Mouse (Mus musculus) lung, postnatal 0 days (tissue): Measurements from ENCODE around the gene Dnajc7. TPM values are rescaled to one million over a fixed set of nuclear protein-coding genes. Genes with fewer than 3 reads are reported as not detected.
A peak's percentile ranks its signal among the peaks of the same experiment; 100 is the strongest.

Experiments
- ATAC-seq: fragments of 200-750 bp; cut with Nextera tagmentation; 2 replicates; pipeline ENCODE4 v1.8.0; 2017; ENCODE audit warnings: moderate library complexity
- DNase-seq: peaks from one replicate; pipeline ENCODE4 v3.0.0-alpha.2; 2016; ENCODE audit warnings: low spot score
- H3K27ac ChIP-seq: fragments of 300-500 bp; sonication (generic); 2 replicates; pipeline ENCODE4 v1.5.1; 2014; ENCODE audit warnings: antibody characterized with exemption, mild to moderate bottlenecking, low read length, mixed read lengths
- H3K27me3 ChIP-seq: fragments of 300-500 bp; sonication (generic); replicated peaks from 2 replicates; pipeline ENCODE4 v1.6.1; 2014; ENCODE audit warnings: low read length, mixed read lengths; ENCODE audit not compliant: insufficient read depth
- H3K36me3 ChIP-seq: fragments of 300-500 bp; sonication (generic); 2 replicates; pipeline ENCODE4 v1.6.1; 2014; ENCODE audit warnings: low read length, mixed read lengths; ENCODE audit not compliant: insufficient read depth
- H3K4me1 ChIP-seq: fragments of 300-500 bp; sonication (generic); 2 replicates; pipeline ENCODE4 v1.6.1; 2014; ENCODE audit warnings: antibody characterized with exemption, low read depth, low read length, mixed read lengths; ENCODE audit not compliant: insufficient read depth
- H3K4me2 ChIP-seq: fragments of 300-500 bp; sonication (generic); replicated peaks from 2 replicates; pipeline ENCODE4 v1.6.1; 2014; ENCODE audit warnings: low read depth, mild to moderate bottlenecking, low read length, moderate library complexity, mixed read lengths
- H3K4me3 ChIP-seq: fragments of 300-500 bp; sonication (generic); 2 replicates; pipeline ENCODE4 v1.5.1; 2014; ENCODE audit warnings: low read depth, low read length
- H3K9ac ChIP-seq: fragments of 300-500 bp; sonication (generic); replicated peaks from 2 replicates; pipeline ENCODE4 v1.6.1; 2014; ENCODE audit warnings: low read depth, mild to moderate bottlenecking
- H3K9me3 ChIP-seq: fragments of 300-500 bp; sonication (generic); 2 replicates; pipeline ENCODE4 v1.6.1; 2016; ENCODE audit warnings: low read length, mixed read lengths
- CTCF ChIP-seq: IDR thresholded peaks from 2 replicates; pipeline ENCODE4 v1.5.1; 2016; ENCODE audit warnings: antibody characterized with exemption, mild to moderate bottlenecking
- EP300 ChIP-seq: IDR thresholded peaks from 2 replicates; pipeline ENCODE4 v1.6.1; 2016; ENCODE audit warnings: antibody characterized with exemption, mild to moderate bottlenecking, control low read depth
- WGBS: fragments of 180-500 bp; shearing (Covaris S2); extraction: QIAGEN DNeasy Blood & Tissue Kit; methylation state at CpG from one replicate; pipeline ENCODE4 v1.1.7; 2014; 5-methylcytosine and 5-hydroxymethylcytosine counted together
- polyA plus RNA-seq: library from polyadenylated mRNA; unstranded; fragments of >200 nt; fragmentation: Nextera tagmentation; extraction: Ambion mirVana; gene quantifications from 2 replicates; pipeline ENCODE4 v1.2.1, GENCODE M21; 2015

The Dnajc7 gene
- polyA plus RNA-seq, 1 experiment from 2014 or later, result 99.1 TPM

DNA sequence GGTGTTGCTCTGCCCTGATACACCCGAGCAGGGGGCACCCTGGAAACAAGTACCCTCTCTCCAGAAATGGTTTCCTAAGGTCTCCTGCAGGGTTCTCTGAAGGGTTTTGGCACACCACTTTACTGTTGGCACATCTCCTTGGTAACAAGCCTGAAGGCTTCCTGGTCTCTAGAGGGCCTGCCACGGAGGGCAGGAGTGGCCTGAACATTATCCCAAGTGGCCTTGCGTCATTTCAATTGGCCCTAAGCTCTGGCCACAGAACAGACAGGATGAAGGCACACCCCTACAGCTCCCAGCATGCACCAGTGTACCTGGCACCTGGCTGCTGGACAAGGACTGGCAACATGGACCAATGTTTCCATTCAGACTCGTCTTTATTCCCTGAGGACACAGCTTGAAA, 67.1 kb downstream of the Dnajc7 start:
- Histone ChIP-seq H3K9ac (no peak overlapping the region), H3K36me3 (no peaks in the 10 kb centered on the region), H3K4me2 (no peak overlapping the region), H3K27ac (no peak overlapping the region), H3K9me3 (no peaks in the 10 kb centered on the region), H3K4me3 (no peak overlapping the region), H3K27me3 (no peaks in the 10 kb centered on the region), H3K4me1 (no peaks in the 10 kb centered on the region)
- DNase-seq (peak; percentile 88), ATAC-seq (peak; percentile 93)
- WGBS, result 46% methylated on average over 4 of the region's 4 CpGs
- TF ChIP-seq EP300 (no peak), CTCF (no peak)

DNA sequence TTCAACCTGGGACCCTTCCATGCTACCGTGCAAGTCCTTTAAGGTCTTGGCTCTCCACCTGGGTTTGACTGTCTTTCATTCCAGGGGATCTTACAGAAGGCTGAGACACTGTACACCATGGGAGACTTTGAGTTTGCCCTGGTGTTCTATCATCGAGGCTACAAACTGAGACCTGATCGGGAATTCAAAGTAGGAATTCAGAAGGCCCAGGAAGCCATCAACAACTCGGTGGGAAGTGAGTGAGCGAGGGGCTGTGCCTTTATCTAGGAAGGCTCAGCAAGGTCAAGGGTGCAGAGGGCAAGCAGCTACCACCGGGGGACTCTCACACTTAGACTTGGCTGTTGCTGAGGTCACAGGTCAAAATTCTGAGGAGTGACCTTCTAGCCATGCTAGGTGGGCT, 69.9 kb downstream of the Dnajc7 start:
- DNase-seq (no peak), ATAC-seq (no peak)
- 69% methylated on average over 6 of the region's 6 CpGs for WGBS
- H3K9ac ChIP-seq, result no peak overlapping the region
- no peaks in the 10 kb centered on the region for H3K9me3 ChIP-seq
- no peak for TF ChIP-seq CTCF
- no peak for TF ChIP-seq EP300
- no peak overlapping the region for H3K27ac ChIP-seq
- H3K4me1 ChIP-seq, result peaks cover 3% of the 10 kb centered on the region
- H3K4me3 ChIP-seq, result no peak overlapping the region
- H3K36me3 ChIP-seq, result no peaks in the 10 kb centered on the region
- no peaks in the 10 kb centered on the region for H3K27me3 ChIP-seq
- no peak overlapping the region for H3K4me2 ChIP-seq

DNA sequence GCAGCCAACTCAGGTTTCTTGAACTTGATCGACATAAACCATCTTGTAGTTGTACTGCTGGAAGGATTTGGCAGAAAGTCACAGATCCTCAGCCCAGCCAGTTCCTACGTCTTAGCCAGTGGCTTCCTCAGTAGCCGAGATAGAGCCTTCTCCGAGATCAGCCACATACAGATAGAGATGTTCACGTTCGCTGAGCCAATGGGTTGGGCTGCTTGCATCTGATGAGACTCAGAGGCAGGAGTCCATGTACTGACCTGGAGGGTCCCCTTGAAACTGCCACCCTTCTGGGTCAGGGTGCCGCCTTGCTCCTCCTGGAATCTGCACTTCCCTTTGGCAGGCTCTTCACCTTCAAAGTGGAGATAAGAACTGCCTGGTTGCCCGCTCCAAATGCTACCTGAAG, 70.5 kb downstream of the Dnajc7 start:
- 69% methylated on average over 8 of the region's 8 CpGs for WGBS
- no peak for TF ChIP-seq CTCF
- TF ChIP-seq EP300, result no peak
- no peaks in the 10 kb centered on the region for H3K9me3 ChIP-seq
- H3K4me1 ChIP-seq, result peaks cover 5% of the 10 kb centered on the region
- no peak overlapping the region for H3K4me2 ChIP-seq
- no peaks in the 10 kb centered on the region for H3K36me3 ChIP-seq
- DNase-seq (no peak), ATAC-seq (no peak)
- no peak overlapping the region for H3K27ac ChIP-seq
- H3K9ac ChIP-seq, result no peak overlapping the region
- no peaks in the 10 kb centered on the region for H3K27me3 ChIP-seq
- no peak overlapping the region for H3K4me3 ChIP-seq

DNA sequence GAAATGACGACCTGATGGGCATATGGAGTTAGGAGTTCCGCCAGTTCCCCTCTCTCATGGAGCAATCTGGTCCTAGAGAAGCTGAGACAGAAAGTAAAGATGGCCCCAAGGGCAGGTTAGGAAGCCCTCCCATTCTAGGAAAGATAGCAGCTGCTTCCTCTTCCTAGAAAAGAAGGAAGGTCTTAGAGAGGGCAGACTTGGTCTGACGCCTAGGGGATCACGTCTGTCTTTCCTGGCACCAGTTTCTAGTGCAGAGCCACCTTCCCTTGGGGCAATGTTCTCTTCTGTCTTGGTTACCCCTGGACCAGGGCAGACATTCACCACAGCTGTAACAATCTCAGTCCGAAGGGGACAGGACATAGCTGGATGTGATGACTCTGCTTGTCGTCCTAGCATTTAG, 71.8 kb downstream of the Dnajc7 start:
- Histone ChIP-seq H3K36me3 (no peaks in the 10 kb centered on the region), H3K4me1 (peaks cover 5% of the 10 kb centered on the region), H3K9me3 (no peaks in the 10 kb centered on the region), H3K4me2 (no peak overlapping the region), H3K4me3 (no peak overlapping the region), H3K27ac (no peak overlapping the region), H3K9ac (no peak overlapping the region), H3K27me3 (no peaks in the 10 kb centered on the region)
- ATAC-seq (no peak), DNase-seq (no peak)
- 67% methylated on average over 6 of the region's 6 CpGs for WGBS
- TF ChIP-seq CTCF (no peak), EP300 (no peak)

DNA sequence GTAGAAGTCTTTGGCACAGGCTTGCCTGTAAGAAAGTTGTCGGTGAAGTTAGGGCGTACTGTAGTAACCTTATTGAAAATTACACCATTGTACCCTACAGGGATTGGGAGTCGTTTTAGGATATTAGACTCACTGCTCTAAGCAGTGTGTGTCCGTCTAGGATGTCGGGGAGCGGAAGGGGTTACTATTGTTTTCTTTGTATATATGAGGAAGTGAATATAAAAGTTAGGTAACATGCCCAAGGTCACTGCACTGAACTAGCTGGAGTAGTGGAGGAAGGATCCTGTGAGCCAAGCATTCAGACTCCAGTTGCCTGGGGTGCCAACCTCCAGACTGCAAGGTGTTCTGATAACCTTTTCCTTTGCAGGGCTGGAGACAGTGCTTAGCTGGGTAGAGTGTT, 73.0 kb downstream of the Dnajc7 start:
- ATAC-seq (no peak), DNase-seq (peak; percentile 33)
- peaks cover 5% of the 10 kb centered on the region for H3K4me1 ChIP-seq
- H3K27ac ChIP-seq, result no peak overlapping the region
- 56% methylated on average over 6 of the region's 6 CpGs for WGBS
- H3K27me3 ChIP-seq, result no peaks in the 10 kb centered on the region
- H3K9me3 ChIP-seq, result no peaks in the 10 kb centered on the region
- no peaks in the 10 kb centered on the region for H3K36me3 ChIP-seq
- H3K4me2 ChIP-seq, result no peak overlapping the region
- no peak overlapping the region for H3K9ac ChIP-seq
- TF ChIP-seq CTCF (no peak), EP300 (no peak)
- H3K4me3 ChIP-seq, result no peak overlapping the region

DNA sequence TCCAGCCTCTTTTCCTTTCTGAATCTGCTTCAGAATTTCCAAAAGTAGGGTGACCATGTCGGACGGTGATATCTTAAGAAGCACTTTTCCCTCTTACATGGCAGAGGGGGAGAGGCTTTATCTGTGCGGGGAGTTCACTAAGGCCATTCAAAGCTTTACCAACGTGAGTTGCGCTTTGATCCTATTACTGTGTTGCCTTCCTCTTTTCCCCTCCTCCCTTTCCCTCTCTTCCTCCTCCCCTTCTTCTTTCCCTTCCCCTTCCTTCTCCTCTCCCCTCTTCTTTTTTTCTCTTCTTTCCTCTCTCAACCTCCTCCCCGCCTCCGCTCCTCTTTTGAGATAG, 74.3 kb downstream of the Dnajc7 start:
- Histone ChIP-seq H3K4me1 (peaks cover 5% of the 10 kb centered on the region), H3K27me3 (no peaks in the 10 kb centered on the region), H3K4me3 (peak overlapping the region; percentile 39), H3K27ac (peak overlapping the region; percentile 62; the same call in 1 of the 2 replicates), H3K9me3 (no peaks in the 10 kb centered on the region), H3K9ac (no peak overlapping the region), H3K4me2 (peak overlapping the region; percentile 61), H3K36me3 (no peaks in the 10 kb centered on the region)
- 27% methylated on average over 7 of the region's 7 CpGs for WGBS
- ATAC-seq (no peak; the same call in 1 of the 2 replicates), DNase-seq (no peak)
- TF ChIP-seq CTCF, result no peak
- no peak for TF ChIP-seq EP300
